Mouse (Mus musculus) liver, adult 2 months (tissue): ENCODE data around the gene Ccdc190.

Experiments used
- CTCF ChIP-seq: fragments of 200-500 bp; IDR thresholded peaks from 2 replicates; pipeline ENCODE4 v1.5.1; 2011; ENCODE audit warnings: low read depth, low read length, control low read depth
- POLR2A ChIP-seq: fragments of 200-500 bp; IDR thresholded peaks from 2 replicates; pipeline ENCODE4 v1.6.1; 2011; ENCODE audit warnings: low read length, control low read depth; ENCODE audit not compliant: insufficient read depth; ENCODE audit errors: extremely low read depth

DNA sequence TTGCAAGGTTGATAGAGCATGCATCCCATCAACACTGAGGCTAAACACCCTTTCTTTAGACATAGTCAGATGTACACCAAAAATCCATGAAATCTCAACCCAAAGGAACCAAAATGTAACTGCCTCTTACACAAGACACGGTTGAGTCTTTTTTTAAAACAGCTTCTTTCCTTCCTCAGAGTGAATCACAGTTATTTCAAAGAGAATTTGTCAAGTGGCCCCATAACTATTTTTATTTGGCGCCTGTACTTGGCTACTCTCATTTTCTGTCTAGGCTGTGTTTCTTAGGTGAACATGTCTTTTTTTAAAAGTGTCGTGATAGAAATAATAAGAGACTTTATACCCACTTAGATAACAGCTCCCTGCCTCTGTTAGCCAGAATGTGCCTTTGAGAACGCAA, 49.4 kb upstream of the Ccdc190 start:
- TF ChIP-seq CTCF = no peak
- TF ChIP-seq POLR2A = no peak
